Mouse (Mus musculus) lung, postnatal 14 days (tissue): ENCODE data around the gene Ezh1.

Experiments
- DNase-seq: peaks from one replicate; pipeline ENCODE4 v3.0.0; 2021

Ezh1 gene

GRCm38 (mm10) chr11:101226065-101226701 lies at the start of gene Ezh1:
Gene Ezh1, minus strand, starts transcription at chr11:101226463.
- DNase-seq = peak; percentile 93

GRCm38 (mm10) chr11:101275309-101275708 lies 49.0 kb upstream of the Ezh1 start:
- no peak for DNase-seq

DNA sequence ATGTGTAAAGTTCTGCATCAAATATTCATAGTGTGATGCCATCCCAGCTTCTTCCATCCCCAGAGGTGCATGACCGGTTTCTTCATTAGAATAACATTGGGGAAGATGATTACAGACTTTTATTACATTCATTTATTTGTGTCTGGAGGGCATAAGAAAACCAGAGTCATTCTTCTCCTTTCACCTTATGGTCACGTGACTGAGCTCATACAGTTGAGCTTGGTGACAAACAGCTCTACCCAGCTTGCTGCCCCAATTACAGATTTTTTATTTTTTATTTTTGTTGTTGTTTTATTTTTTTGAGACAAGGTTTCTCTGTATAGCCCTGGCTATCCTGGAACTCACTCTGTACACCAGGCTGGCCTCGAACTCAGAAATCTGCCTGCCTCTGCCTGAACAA lies 46.2 kb upstream of the Ezh1 start:
- no peak for DNase-seq

GRCm38 (mm10) chr11:101269577-101270116 lies 43.4 kb upstream of the Ezh1 start:
- DNase-seq = no peak

DNA sequence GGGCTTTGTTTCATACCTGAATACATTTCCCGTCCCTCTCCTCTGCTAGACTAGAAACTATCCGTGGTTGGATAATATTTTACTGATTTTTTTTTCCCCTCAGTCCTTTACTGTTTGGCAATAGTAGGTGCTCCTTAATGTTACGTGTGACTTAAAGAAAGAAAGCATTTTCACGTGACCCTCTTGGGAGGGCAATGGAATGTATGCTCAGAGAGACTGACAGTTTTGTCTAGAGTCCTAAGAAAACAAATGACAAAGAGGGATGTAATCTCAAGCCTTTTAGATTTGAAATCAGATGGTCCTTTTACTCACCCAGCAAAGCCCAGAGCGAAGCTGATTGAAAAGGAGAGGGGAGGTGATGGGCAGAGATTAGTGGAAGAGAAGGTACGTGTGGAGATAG lies 39.6 kb upstream of the Ezh1 start:
- DNase-seq = no peak

- no peak for DNase-seq
These were observed 38.8 kb upstream of the Ezh1 start for GRCm38 (mm10) chr11:101264954-101265471.

GRCm38 (mm10) chr11:101263989-101264280 lies 37.7 kb upstream of the Ezh1 start:
- DNase-seq = no peak

GRCm38 (mm10) chr11:101263138-101263988 lies 37.1 kb upstream of the Ezh1 start:
- DNase-seq = no peak

DNA sequence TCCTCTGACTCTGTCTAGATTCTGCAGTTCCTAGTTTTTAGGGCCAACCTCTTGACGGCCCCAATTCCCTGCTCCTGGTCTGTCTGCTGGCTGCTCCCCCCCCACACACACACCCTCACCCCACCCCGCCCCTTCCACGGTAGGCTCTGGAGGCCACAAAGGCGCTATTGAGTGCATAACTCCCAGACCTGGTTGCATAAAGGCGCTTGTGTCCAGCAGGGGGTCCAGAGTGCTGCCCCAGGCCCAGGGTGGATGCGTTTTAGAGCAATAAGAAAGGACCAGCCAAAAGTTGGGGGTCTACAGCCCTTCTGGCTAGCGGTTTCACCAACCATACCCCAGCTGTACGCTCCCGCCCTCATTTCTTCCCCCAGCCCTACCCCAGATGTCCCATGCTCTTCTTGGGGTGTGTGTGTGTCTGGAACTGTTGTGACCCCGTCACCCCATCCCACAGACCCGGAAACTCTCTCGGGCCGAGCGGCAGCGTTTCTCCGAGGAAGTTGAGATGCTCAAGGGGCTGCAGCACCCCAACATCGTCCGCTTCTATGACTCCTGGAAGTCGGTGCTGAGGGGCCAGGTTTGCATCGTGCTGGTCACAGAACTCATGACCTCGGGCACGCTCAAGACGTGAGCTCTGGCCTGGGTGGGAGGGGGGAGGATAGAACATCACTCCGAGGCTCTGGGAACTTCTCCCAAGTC lies 36.2 kb upstream of the Ezh1 start:
- DNase-seq = no peak

DNA sequence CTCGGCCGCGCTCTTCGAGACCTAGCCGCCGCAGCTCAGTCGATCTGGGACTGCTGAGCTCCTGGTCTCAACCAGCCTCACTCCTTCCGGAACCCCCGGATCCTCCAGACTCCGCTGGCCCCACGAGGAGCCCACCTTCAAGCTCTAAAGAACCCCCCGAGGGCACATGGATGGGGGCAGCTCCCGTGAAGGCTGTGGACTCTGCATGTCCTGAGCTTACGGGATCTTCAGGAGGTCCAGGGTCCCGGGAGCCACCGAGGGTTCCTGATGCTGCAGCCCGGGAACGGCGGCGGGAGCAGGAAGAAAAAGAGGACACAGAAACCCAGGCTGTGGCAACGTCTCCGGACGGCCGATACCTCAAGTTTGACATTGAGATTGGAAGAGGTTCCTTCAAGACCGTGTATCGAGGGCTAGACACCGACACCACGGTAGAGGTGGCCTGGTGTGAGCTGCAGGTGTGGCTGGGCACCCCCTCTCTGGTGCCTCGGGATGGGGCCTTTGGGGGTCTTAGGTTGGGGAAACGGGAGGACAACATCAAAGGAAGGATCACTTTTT lies 34.6 kb upstream of the Ezh1 start:
- DNase-seq = no peak

- DNase-seq = peak; percentile 70
These were observed 33.9 kb upstream of the Ezh1 start, which contains the start of gene Wnk4 for GRCm38 (mm10) chr11:101259948-101260825. Gene Wnk4, plus strand, starts transcription at chr11:101260567.

GRCm38 (mm10) chr11:101259261-101259712 lies 33.0 kb upstream of the Ezh1 start:
- DNase-seq = no peak

DNA sequence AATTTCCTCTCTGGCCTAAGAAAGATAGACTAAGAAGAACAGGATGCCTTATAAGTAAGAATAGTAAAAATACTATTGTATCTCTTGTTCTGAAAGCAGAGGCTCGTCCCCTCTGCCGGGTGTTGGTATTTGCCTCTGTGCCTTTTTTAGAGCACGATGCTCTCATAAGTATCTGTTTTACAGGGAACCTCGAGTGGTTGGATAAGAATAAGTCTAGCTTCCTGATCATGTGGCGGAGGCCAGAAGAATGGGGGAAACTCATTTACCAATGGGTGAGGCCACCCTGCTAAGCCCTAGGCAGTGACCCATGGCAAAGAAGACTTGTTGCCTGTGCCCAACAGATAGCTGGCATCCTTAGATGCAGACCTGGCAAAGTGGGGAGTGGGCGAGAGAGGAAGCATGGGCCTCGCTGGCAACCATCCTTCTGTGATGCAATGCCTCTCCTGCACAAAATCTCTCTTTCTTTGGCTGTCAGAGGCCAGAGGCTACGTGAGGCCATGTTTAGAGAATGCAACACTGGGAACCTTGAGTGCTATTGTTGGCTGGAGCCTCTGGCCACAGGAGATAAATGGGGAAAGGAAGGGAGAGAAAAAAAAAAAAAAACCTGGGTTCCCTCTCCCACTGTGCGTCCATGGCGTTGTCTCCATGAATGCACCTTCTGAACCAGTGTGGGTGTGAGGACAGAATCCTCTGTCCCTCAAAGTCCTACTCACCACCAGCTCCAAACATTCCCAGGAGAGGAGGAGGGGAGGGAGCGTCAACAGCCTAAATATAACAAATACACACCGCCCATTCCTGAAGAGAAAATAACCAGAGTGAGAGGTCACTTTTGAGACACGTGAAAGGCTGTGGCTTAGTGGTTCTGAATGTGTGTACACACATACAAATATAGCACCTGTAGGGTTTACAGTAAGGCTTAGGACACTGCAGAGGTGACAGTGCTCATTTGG lies 29.8 kb upstream of the Ezh1 start:
- no peak for DNase-seq

DNA sequence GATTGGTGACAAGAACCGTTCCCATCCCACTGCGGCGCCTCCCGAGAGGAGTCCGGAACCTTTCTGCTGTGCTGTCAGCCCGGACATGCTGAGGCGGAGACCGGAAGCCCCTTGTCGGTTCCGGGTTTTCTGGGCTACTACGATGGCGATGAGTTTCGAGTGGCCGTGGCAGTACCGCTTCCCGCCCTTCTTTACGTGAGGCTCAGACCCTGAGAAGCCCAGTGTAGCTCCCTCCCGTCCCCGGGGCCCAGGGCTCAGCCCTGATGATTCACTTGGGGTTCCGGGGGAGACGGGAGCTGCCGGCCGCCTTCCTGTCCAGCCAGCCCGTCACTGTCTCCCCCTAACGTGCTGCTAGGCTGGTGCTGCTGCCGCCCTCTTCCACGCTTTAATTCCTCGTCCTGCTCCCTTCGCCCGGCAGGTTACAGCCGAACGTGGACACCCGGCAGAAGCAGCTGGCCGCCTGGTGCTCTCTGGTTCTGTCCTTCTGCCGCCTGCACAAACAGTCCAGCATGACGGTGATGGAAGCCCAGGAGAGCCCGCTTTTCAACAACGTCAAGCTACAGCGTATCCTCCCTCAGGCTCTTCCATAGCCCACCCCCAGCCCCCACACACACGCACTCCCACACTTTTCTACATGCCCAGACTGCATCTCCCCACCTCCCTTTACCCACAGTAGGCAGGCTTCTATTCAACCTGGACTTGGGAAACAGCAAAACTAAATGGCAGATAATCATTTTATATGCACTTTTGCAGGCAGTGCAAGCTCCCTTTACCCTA lies 27.5 kb upstream of the Ezh1 start, which contains the start of gene Vps25:
Gene Vps25, plus strand, starts transcription at position 95 of the 777 bp plus-strand sequence.
- DNase-seq = peak; percentile 87

DNA sequence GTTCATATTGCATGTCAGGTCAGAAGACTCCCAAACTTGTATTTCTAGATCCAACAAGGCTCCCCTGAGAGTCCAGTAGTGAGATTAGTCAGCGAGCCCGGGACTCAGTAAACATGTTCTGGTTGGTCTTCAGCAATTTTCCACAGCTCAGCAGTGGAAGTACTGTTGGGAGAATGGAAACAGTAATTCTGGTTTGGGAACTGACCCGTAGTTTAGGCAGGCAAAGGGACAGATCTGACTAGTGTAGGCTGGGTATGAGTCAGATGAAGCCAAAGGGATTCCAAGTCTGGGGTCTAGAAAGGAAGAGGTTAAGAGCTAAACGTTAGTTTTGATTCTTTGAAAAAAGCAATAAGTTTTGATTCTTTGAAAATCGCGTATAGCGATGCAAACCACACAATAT lies 26.7 kb upstream of the Ezh1 start:
- no peak for DNase-seq

GRCm38 (mm10) chr11:101251031-101251430 lies 24.8 kb upstream of the Ezh1 start:
- DNase-seq = no peak

GRCm38 (mm10) chr11:101248258-101248994 lies 22.2 kb upstream of the Ezh1 start:
- DNase-seq = peak; percentile 74

- no peak for DNase-seq
These were observed 21.3 kb upstream of the Ezh1 start for GRCm38 (mm10) chr11:101247521-101248030.

DNA sequence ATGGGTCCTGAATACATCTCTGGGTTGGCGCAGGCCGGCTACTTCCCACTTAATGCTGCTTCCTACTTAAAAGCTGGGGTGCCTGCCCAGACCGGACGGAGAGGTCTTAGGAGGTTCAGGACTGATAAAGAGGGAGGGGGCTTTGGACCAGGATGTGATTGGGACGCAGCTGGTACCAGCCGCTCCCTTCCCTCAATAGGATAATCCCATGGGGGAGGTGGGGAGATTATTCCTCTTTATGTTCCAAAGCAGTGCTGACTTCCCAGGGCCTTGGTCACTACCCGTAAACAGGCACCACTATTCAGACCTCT lies 20.4 kb upstream of the Ezh1 start:
- DNase-seq = no peak
